Comparison of ENCODE assay signal across 36 mouse cellular contexts in the genomic region with DNA sequence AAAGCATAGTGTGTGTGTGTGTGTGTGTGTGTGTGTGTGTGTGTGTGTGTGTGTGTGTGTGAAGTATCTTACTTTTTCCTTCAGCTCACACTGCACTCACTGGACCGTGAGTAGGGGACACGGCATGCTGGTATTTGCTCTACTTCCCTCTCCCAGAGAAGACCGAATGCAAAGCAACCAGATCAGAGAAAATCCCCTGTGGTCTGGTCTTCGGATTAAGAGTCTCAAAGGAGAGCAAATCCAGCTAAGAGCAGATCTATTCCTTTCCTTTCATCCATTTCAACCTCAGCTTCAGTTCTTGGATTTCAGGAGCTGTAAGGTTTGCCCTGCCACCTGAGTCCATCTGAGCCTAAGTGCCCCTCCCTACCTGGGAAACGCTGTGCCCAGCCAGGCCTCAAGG. TPM values are rescaled to one million over a fixed set of nuclear protein-coding genes. Genes with fewer than 3 reads are reported as not detected.
A peak's percentile ranks its signal among the peaks of the same experiment; 100 is the strongest.
DNase-seq lines count a peak whose midpoint lies in the region; ATAC-seq lines count a peak whose summit lies in the region.
"Had no signal": no experiment of that assay in that cellular context is flagged by ENCODE, and none has a peak within 500 bp of the region (broad histone marks: within the 10 kb centered on the region; RNA-seq: fewer than 3 reads in every experiment).

No protein-coding gene starts in this region.

- H3K4me2 ChIP-seq in embryonic facial prominence, embryonic 14.5 days (ENCODE audit: low read depth, low read length): no peak overlapping the region
- no peak overlapping the region for H3K4me2 ChIP-seq in midbrain, embryonic 16.5 days (ENCODE audit: low read length)
- H3K4me2 ChIP-seq in liver, embryonic 15.5 days: no peak overlapping the region
- H3K4me2 ChIP-seq: embryonic facial prominence, embryonic 12.5 days; heart, embryonic 11.5 days; midbrain, embryonic 13.5 days; neural tube, embryonic 13.5 days had no signal

- peak; percentile 50 for DNase-seq in embryonic facial prominence, embryonic 14.5 days (ENCODE audit: low spot score)
- no peak for DNase-seq in embryonic facial prominence, embryonic 10.5 days (ENCODE audit: low spot score)
- no peak for DNase-seq in midbrain, embryonic 10.5 days (ENCODE audit: low spot score)
- peak; percentile 17 for DNase-seq in retina, postnatal 7 days (ENCODE audit: low read depth, low spot score)
- no peak for DNase-seq in urinary bladder, adult 18-20 months (ENCODE audit: low spot score in 2 of 2)
- DNase-seq: adrenal gland, adult 2 months; cerebellum, adult 18-20 months; cerebellum, postnatal 14 days; gastrocnemius, adult 2 months; kidney, postnatal 25 days; lung, adult 18-20 months; lung, postnatal 14 days; right cerebral cortex, postnatal 25 days; thymus, adult 2 months; thymus, postnatal 4 days had no signal

- no peak overlapping the region for H3K27ac ChIP-seq in embryonic facial prominence, embryonic 14.5 days (replicated peaks; ENCODE audit: low read depth, low read length)
- H3K27ac ChIP-seq in embryonic facial prominence, embryonic 10.5 days (replicated peaks): no peak overlapping the region
- H3K27ac ChIP-seq in midbrain, embryonic 10.5 days (replicated peaks): peak overlapping the region; percentile 28; the same call in 1 of the 2 replicates
- no peak overlapping the region for H3K27ac ChIP-seq in midbrain, embryonic 16.5 days (ENCODE audit: low read length)
- H3K27ac ChIP-seq in liver, embryonic 15.5 days (replicated peaks): peak overlapping the region; percentile 81
- H3K27ac ChIP-seq: embryonic facial prominence, embryonic 12.5 days; gastrocnemius, adult 2 months; hindbrain, postnatal 0 days; layer of hippocampus, adult 2 months; midbrain, embryonic 13.5 days; neural tube, embryonic 13.5 days; stomach, postnatal 0 days had no signal

- no peak overlapping the region for H3K4me3 ChIP-seq in embryonic facial prominence, embryonic 14.5 days (ENCODE audit: low read depth, low read length)
- H3K4me3 ChIP-seq in embryonic facial prominence, embryonic 10.5 days: no peak overlapping the region
- no peak overlapping the region for H3K4me3 ChIP-seq in midbrain, embryonic 10.5 days
- no peak overlapping the region for H3K4me3 ChIP-seq in midbrain, embryonic 16.5 days (ENCODE audit: low read depth, low read length)
- H3K4me3 ChIP-seq in liver, embryonic 15.5 days (replicated peaks): no peak overlapping the region
- H3K4me3 ChIP-seq: embryonic facial prominence, embryonic 12.5 days; erythroblast, embryonic 14.5 days; gastrocnemius, adult 2 months; layer of hippocampus, adult 2 months; midbrain, embryonic 13.5 days; myocyte; neural tube, embryonic 13.5 days had no signal

- H3K4me1 ChIP-seq in embryonic facial prominence, embryonic 14.5 days (ENCODE audit: control insufficient read depth, insufficient read depth, low read length): no peaks in the 10 kb centered on the region
- H3K4me1 ChIP-seq in embryonic facial prominence, embryonic 10.5 days: no peaks in the 10 kb centered on the region
- H3K4me1 ChIP-seq in midbrain, embryonic 10.5 days: peaks cover 10% of the 10 kb centered on the region
- H3K4me1 ChIP-seq in midbrain, embryonic 16.5 days (ENCODE audit: control insufficient read depth, insufficient read depth, low read length): no peaks in the 10 kb centered on the region
- H3K4me1 ChIP-seq in liver, embryonic 15.5 days (replicated peaks): peaks cover 29% of the 10 kb centered on the region
- H3K4me1 ChIP-seq: embryonic facial prominence, embryonic 12.5 days; neural tube, embryonic 13.5 days had no signal

- ATAC-seq in embryonic facial prominence, embryonic 14.5 days (ENCODE audit: low read depth): peak; percentile 72; the same call in 1 of the 2 replicates
- no peak for ATAC-seq in midbrain, embryonic 16.5 days
- no peak for ATAC-seq in liver, embryonic 15.5 days (ENCODE audit: insufficient read depth)
- no peak for ATAC-seq in megakaryocyte-erythroid progenitor cell, adult 5-6 weeks (replicated peaks; ENCODE audit: low FRiP score, low TSS enrichment, poor library complexity, severe bottlenecking)
- ATAC-seq: CD4-positive, CD25-positive, alpha-beta regulatory T cell, adult 4 months; forebrain, embryonic 14.5 days; hindbrain, postnatal 0 days; intestine, embryonic 16.5 days; midbrain, embryonic 13.5 days; Patski had no signal

- H3K9me3 ChIP-seq in embryonic facial prominence, embryonic 14.5 days (ENCODE audit: control insufficient read depth, low read length): no peaks in the 10 kb centered on the region
- no peaks in the 10 kb centered on the region for H3K9me3 ChIP-seq in embryonic facial prominence, embryonic 10.5 days
- no peaks in the 10 kb centered on the region for H3K9me3 ChIP-seq in midbrain, embryonic 10.5 days (replicated peaks)
- H3K9me3 ChIP-seq in midbrain, embryonic 16.5 days (replicated peaks; ENCODE audit: control insufficient read depth, low read length, poor library complexity, severe bottlenecking): no peaks in the 10 kb centered on the region
- H3K9me3 ChIP-seq in liver, embryonic 15.5 days (replicated peaks): no peaks in the 10 kb centered on the region
- H3K9me3 ChIP-seq: embryonic facial prominence, embryonic 12.5 days; midbrain, embryonic 13.5 days; neural tube, embryonic 13.5 days had no signal

- no peaks in the 10 kb centered on the region for H3K27me3 ChIP-seq in embryonic facial prominence, embryonic 14.5 days (replicated peaks; ENCODE audit: control insufficient read depth, insufficient read depth, low read length)
- H3K27me3 ChIP-seq in embryonic facial prominence, embryonic 10.5 days (replicated peaks; ENCODE audit: low read depth, poor library complexity, severe bottlenecking): no peaks in the 10 kb centered on the region
- H3K27me3 ChIP-seq in midbrain, embryonic 10.5 days (ENCODE audit: low read depth, poor library complexity, severe bottlenecking): no peaks in the 10 kb centered on the region
- H3K27me3 ChIP-seq in midbrain, embryonic 16.5 days (ENCODE audit: control insufficient read depth, insufficient read depth, low read depth, low read length): no peaks in the 10 kb centered on the region
- no peaks in the 10 kb centered on the region; the same call in 1 of the 2 replicates for H3K27me3 ChIP-seq in liver, embryonic 15.5 days
- H3K27me3 ChIP-seq: embryonic facial prominence, embryonic 12.5 days; midbrain, embryonic 13.5 days; neural tube, embryonic 13.5 days; Patski had no signal

- 37% methylated on average over 5 of the region's 5 CpGs for WGBS in embryonic facial prominence, embryonic 14.5 days
- WGBS in embryonic facial prominence, embryonic 10.5 days: 46% methylated on average over 5 of the region's 5 CpGs
- 12% methylated on average over 5 of the region's 5 CpGs for WGBS in midbrain, embryonic 10.5 days
- WGBS in midbrain, embryonic 16.5 days: 12% methylated on average over 5 of the region's 5 CpGs
- WGBS in liver, embryonic 15.5 days (ENCODE audit: insufficient replicate concordance): 59% methylated on average over 5 of the region's 5 CpGs

- H3K9ac ChIP-seq in embryonic facial prominence, embryonic 14.5 days (ENCODE audit: low read depth, low read length): no peak overlapping the region
- H3K9ac ChIP-seq in midbrain, embryonic 16.5 days (ENCODE audit: low read depth, low read length): no peak overlapping the region
- no peak overlapping the region for H3K9ac ChIP-seq in liver, embryonic 15.5 days
- H3K9ac ChIP-seq: embryonic facial prominence, embryonic 12.5 days; midbrain, embryonic 13.5 days; neural tube, embryonic 13.5 days had no signal

- no peaks in the 10 kb centered on the region for H3K36me3 ChIP-seq in embryonic facial prominence, embryonic 14.5 days (ENCODE audit: control insufficient read depth, insufficient read depth, low read length)
- no peaks in the 10 kb centered on the region for H3K36me3 ChIP-seq in embryonic facial prominence, embryonic 10.5 days (replicated peaks)
- H3K36me3 ChIP-seq in midbrain, embryonic 10.5 days: no peaks in the 10 kb centered on the region
- H3K36me3 ChIP-seq in midbrain, embryonic 16.5 days (ENCODE audit: control insufficient read depth, insufficient read depth, low read length): no peaks in the 10 kb centered on the region
- H3K36me3 ChIP-seq in liver, embryonic 15.5 days (replicated peaks): no peaks in the 10 kb centered on the region
- H3K36me3 ChIP-seq: embryonic facial prominence, embryonic 12.5 days; midbrain, embryonic 13.5 days; neural tube, embryonic 13.5 days had no signal

RNA-seq across cellular contexts. Expression of gene Blnk, which starts 16.3 kb away (rescaled TPM):
- 2.4 and 2.7 TPM in 2 replicates for polyA plus RNA-seq in embryonic facial prominence, embryonic 14.5 days (2014; fragmentation: Nextera tagmentation; extraction: Ambion mirVana)
- 0.09 and 0.59 TPM in 2 replicates for polyA plus RNA-seq in embryonic facial prominence, embryonic 10.5 days (2016; fragmentation: Nextera tagmentation; extraction: Ambion mirVana)
- 0.14 and 0.43 TPM in 2 replicates for polyA plus RNA-seq in midbrain, embryonic 10.5 days (2016; fragmentation: Nextera tagmentation; extraction: Ambion mirVana)
- 0.48 and 0.87 TPM in 2 replicates for polyA plus RNA-seq in midbrain, embryonic 16.5 days (2015; fragmentation: Nextera tagmentation; extraction: Ambion mirVana)
- polyA plus RNA-seq in liver, embryonic 15.5 days (2015; fragmentation: Nextera tagmentation; extraction: Ambion mirVana): 1.2 and 1.5 TPM in 2 replicates
- total RNA-seq in megakaryocyte-erythroid progenitor cell, adult 5-6 weeks (2014; fragmentation: Nextera tagmentation): 0.89 and 26.4 TPM in 2 replicates
- total RNA-seq in megakaryocyte-erythroid progenitor cell, adult 5-6 weeks (2017): 0.65 and 0.75 TPM in 2 replicates
- polyA plus RNA-seq: erythroblast, embryonic 14.5 days had no signal

RNA-seq across cellular contexts. Expression of gene Dntt, which starts 51.0 kb away (rescaled TPM):
- polyA plus RNA-seq in embryonic facial prominence, embryonic 14.5 days (2014; fragmentation: Nextera tagmentation; extraction: Ambion mirVana): 0.10 TPM in 1 of 2 replicates, not detected in the other
- not detected in 2 replicates for polyA plus RNA-seq in embryonic facial prominence, embryonic 10.5 days (2016; fragmentation: Nextera tagmentation; extraction: Ambion mirVana)
- 0.09 TPM in 1 of 2 replicates, not detected in the other for polyA plus RNA-seq in midbrain, embryonic 10.5 days (2016; fragmentation: Nextera tagmentation; extraction: Ambion mirVana)
- polyA plus RNA-seq in midbrain, embryonic 16.5 days (2015; fragmentation: Nextera tagmentation; extraction: Ambion mirVana): 0.21 and 0.27 TPM in 2 replicates
- polyA plus RNA-seq in liver, embryonic 15.5 days (2015; fragmentation: Nextera tagmentation; extraction: Ambion mirVana): 0.06 TPM in 1 of 2 replicates, not detected in the other
- total RNA-seq in megakaryocyte-erythroid progenitor cell, adult 5-6 weeks (2014; fragmentation: Nextera tagmentation): 3.4 and 40.7 TPM in 2 replicates
- total RNA-seq in megakaryocyte-erythroid progenitor cell, adult 5-6 weeks (2017): 10.3 and 10.6 TPM in 2 replicates
- total RNA-seq: adrenal gland, adult 2 months; adrenal gland, postnatal 4 days; ES-E14; gastrocnemius, adult 2 months; hindbrain, postnatal 0 days; layer of hippocampus, adult 2 months; layer of hippocampus, postnatal 25 days had no signal
- polyA plus RNA-seq: adrenal gland, adult 2 months; embryonic facial prominence, embryonic 12.5 days; erythroblast, embryonic 14.5 days; heart, embryonic 11.5 days; heart, postnatal 0 days; intestine, embryonic 16.5 days; limb, embryonic 11.5 days; stomach, postnatal 0 days had no signal

Comparison
In these comparisons a context has a peak if more than half of its experiments do, and no peak if none do; other contexts are left out.
1. DNase-seq: peak in embryonic facial prominence, embryonic 14.5 days (single experiment) and retina, postnatal 7 days (single experiment); none in embryonic facial prominence, embryonic 10.5 days (single experiment), midbrain, embryonic 10.5 days (single experiment) and urinary bladder, adult 18-20 months (0 of 2).
2. H3K27ac ChIP-seq: peak in midbrain, embryonic 10.5 days (single experiment) and liver, embryonic 15.5 days (single experiment); none in embryonic facial prominence, embryonic 14.5 days (single experiment), embryonic facial prominence, embryonic 10.5 days (single experiment) and midbrain, embryonic 16.5 days (single experiment).